Mouse (Mus musculus) small intestine, adult 2 months (tissue): ENCODE data around the gene Coasy.

Experiments
- CTCF ChIP-seq: fragments of 200-500 bp; IDR thresholded peaks from 2 replicates; pipeline ENCODE4 v1.5.1; 2012; ENCODE audit warnings: low read depth, mild to moderate bottlenecking, control low read depth, inconsistent platforms, low read length, moderate library complexity, mixed read lengths; ENCODE audit not compliant: insufficient replicate concordance, insufficient read length; ENCODE audit errors: extremely low read depth
- POLR2A ChIP-seq: fragments of 200-500 bp; IDR thresholded peaks from 2 replicates; pipeline ENCODE4 v1.6.1; 2012; ENCODE audit warnings: low read depth, mild to moderate bottlenecking, control low read depth, inconsistent platforms, low read length, moderate library complexity

DNA sequence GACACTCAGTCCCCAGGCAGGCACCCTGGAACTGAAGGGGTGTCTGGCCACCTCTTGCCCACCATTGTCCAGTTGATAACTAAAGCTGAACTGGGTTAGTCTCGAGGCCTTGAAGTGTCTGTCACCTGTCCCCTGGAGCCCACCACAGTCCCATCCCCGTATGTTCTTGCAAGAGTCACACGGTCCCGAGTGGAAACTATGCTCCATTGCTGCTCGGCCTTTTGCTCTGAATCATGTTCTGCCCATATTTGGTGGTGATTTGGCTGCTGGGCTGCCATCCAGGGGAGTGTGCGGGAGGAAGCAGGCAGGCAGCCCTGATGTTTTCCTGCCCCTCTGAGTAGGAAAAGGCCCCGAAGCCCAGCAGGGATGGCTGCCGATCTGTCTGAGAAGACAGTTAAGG lies 22.2 kb upstream of the Coasy start:
- TF ChIP-seq POLR2A (no peak), CTCF (no peak)
